Mouse (Mus musculus) kidney, postnatal 0 days (tissue): ENCODE results near the gene Jak3. TPM values are rescaled to one million over a fixed set of nuclear protein-coding genes. Genes with fewer than 3 reads are reported as not detected.

Source experiments
- ATAC-seq: fragments of 200-750 bp; cut with Nextera tagmentation; replicated peaks from 2 replicates; pipeline ENCODE4 v1.8.0; 2017; ENCODE audit warnings: low read depth, moderate number of reproducible peaks, moderate TSS enrichment, moderate library complexity; ENCODE audit not compliant: low FRiP score
- DNase-seq: peaks from one replicate; pipeline ENCODE4 v3.0.0-alpha.2; 2016; ENCODE audit warnings: low spot score
- H3K27ac ChIP-seq: fragments of 300-500 bp; sonication (generic); 2 replicates; pipeline ENCODE4 v1.5.1; 2014; ENCODE audit warnings: mild to moderate bottlenecking
- H3K27me3 ChIP-seq: fragments of 300-500 bp; sonication (generic); 2 replicates; pipeline ENCODE4 v1.6.1; 2014; ENCODE audit warnings: low read length, mixed read lengths; ENCODE audit not compliant: insufficient read depth
- H3K36me3 ChIP-seq: fragments of 300-500 bp; sonication (generic); 2 replicates; pipeline ENCODE4 v1.6.1; 2014; ENCODE audit warnings: low read length, mixed read lengths; ENCODE audit not compliant: insufficient read depth
- H3K4me1 ChIP-seq: fragments of 300-500 bp; sonication (generic); replicated peaks from 2 replicates; pipeline ENCODE4 v1.6.1; 2014; ENCODE audit warnings: antibody characterized with exemption, low read length, mixed read lengths; ENCODE audit not compliant: insufficient read depth
- H3K4me2 ChIP-seq: fragments of 300-500 bp; sonication (generic); 2 replicates; pipeline ENCODE4 v1.6.1; 2014; ENCODE audit warnings: mild to moderate bottlenecking, low read length, moderate library complexity, mixed read lengths
- H3K4me3 ChIP-seq: fragments of 300-500 bp; sonication (generic); replicated peaks from 2 replicates; pipeline ENCODE4 v1.5.1; 2014; ENCODE audit warnings: low read depth, low read length
- H3K9ac ChIP-seq: fragments of 300-500 bp; sonication (generic); 2 replicates; pipeline ENCODE4 v1.6.1; 2014; ENCODE audit warnings: low read depth, low read length
- H3K9me3 ChIP-seq: fragments of 300-500 bp; sonication (generic); replicated peaks from 2 replicates; pipeline ENCODE4 v1.6.1; 2016; ENCODE audit warnings: low read length, inconsistent platforms, mixed read lengths
- CTCF ChIP-seq: IDR thresholded peaks from 2 replicates; pipeline ENCODE4 v1.5.1; 2016; ENCODE audit warnings: antibody characterized with exemption, low read depth, mild to moderate bottlenecking, moderate library complexity
- WGBS: fragments of 180-500 bp; shearing (Covaris S2); extraction: QIAGEN DNeasy Blood & Tissue Kit; methylation state at CpG from one replicate; pipeline ENCODE4 v1.1.7; 2014; 5-methylcytosine and 5-hydroxymethylcytosine counted together
- polyA plus RNA-seq: library from polyadenylated mRNA; unstranded; fragments of >200 nt; fragmentation: Nextera tagmentation; extraction: Ambion mirVana; gene quantifications from 2 replicates; pipeline ENCODE4 v1.2.1, GENCODE M21; 2015

Jak3 gene
- polyA plus RNA-seq, 1 experiment from 2014 or later, result 5.3 TPM

GRCm38 (mm10) chr8:71679550-71680168 lies 3.6 kb downstream of the Jak3 start:
- peak overlapping the region; percentile 14; the same call in 1 of the 2 replicates for H3K4me3 ChIP-seq
- no peak for ATAC-seq
- DNase-seq, result no peak
- H3K9ac ChIP-seq, result no peak overlapping the region
- no peaks in the 10 kb centered on the region for H3K36me3 ChIP-seq
- H3K4me2 ChIP-seq, result peak overlapping the region; percentile 57
- no peak for TF ChIP-seq CTCF
- H3K4me1 ChIP-seq, result peaks cover 12% of the 10 kb centered on the region
- H3K9me3 ChIP-seq, result no peaks in the 10 kb centered on the region
- WGBS, result 8% methylated on average over 45 of the region's 46 CpGs
- H3K27ac ChIP-seq, result no peak overlapping the region
- H3K27me3 ChIP-seq, result peaks cover 55% of the 10 kb centered on the region

DNA sequence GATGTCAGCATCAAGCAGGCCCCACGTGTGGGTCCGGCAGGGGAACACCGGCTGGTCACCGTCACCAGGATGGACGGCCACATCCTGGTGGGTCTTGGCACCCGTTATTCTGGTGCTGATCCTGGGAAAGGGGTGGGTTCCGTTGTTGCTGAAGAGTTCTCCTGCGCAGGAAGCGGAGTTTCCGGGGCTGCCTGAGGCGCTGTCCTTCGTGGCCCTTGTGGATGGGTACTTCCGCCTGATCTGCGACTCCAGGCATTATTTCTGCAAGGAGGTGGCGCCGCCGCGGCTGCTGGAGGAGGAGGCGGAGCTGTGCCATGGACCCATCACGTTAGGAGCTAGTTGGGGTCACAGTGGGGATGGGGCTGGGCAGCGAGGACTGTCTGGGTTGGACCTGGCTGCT lies 4.4 kb downstream of the Jak3 start:
- H3K4me3 ChIP-seq, result no peak overlapping the region
- H3K27ac ChIP-seq, result no peak overlapping the region
- WGBS, result 11% methylated on average over 21 of the region's 21 CpGs
- peaks cover 63% of the 10 kb centered on the region for H3K27me3 ChIP-seq
- DNase-seq (no peak), ATAC-seq (no peak)
- H3K9ac ChIP-seq, result no peak overlapping the region
- H3K4me2 ChIP-seq, result peak overlapping the region; percentile 21
- no peaks in the 10 kb centered on the region for H3K36me3 ChIP-seq
- no peaks in the 10 kb centered on the region for H3K9me3 ChIP-seq
- H3K4me1 ChIP-seq, result peaks cover 12% of the 10 kb centered on the region
- no peak for TF ChIP-seq CTCF

DNA sequence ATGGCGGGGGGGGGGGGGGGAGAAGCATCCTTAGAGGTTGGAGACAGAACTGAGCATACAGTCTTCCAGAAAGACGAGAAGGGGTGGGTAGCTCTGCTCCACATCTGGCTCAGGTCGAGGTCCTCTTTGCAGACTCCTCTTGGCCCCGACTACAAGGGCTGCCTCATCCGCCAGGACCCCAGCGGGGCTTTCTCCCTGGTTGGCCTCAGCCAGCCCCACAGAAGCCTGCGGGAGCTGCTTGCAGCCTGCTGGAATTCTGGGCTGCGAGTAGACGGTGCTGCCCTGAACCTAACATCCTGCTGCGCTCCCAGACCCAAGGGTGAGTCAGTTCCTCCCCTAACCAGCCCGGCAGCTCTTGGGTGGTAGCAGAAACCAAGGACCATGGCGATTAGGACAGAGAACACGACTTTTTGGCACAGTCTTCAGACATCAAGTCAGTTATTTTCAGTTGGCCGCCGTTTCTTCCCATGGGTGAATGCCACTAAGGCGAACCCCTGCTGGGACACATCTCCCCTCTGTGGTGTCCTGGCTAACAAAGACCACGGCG lies 5.3 kb downstream of the Jak3 start:
- H3K9me3 ChIP-seq, result no peaks in the 10 kb centered on the region
- DNase-seq, result no peak
- no peaks in the 10 kb centered on the region for H3K36me3 ChIP-seq
- H3K27me3 ChIP-seq, result peaks cover 73% of the 10 kb centered on the region
- 11% methylated on average over 18 of the region's 18 CpGs for WGBS
- no peak overlapping the region for H3K9ac ChIP-seq
- no peak overlapping the region for H3K4me2 ChIP-seq
- no peak overlapping the region for H3K4me3 ChIP-seq
- ATAC-seq, result no peak
- no peak overlapping the region for H3K27ac ChIP-seq
- peaks cover 19% of the 10 kb centered on the region for H3K4me1 ChIP-seq
- no peak for TF ChIP-seq CTCF

- Histone ChIP-seq H3K4me3 (no peak overlapping the region), H3K4me1 (peaks cover 22% of the 10 kb centered on the region), H3K4me2 (no peak overlapping the region), H3K9ac (no peak overlapping the region), H3K27ac (no peak overlapping the region), H3K36me3 (no peaks in the 10 kb centered on the region), H3K27me3 (peaks cover 87% of the 10 kb centered on the region), H3K9me3 (no peaks in the 10 kb centered on the region)
- no peak for DNase-seq
- ATAC-seq, result no peak
- WGBS, result 75% methylated on average over 12 of the region's 12 CpGs
- TF ChIP-seq CTCF, result no peak
Observed at GRCm38 (mm10) chr8:71682832-71683231, 6.7 kb downstream of the Jak3 start.

DNA sequence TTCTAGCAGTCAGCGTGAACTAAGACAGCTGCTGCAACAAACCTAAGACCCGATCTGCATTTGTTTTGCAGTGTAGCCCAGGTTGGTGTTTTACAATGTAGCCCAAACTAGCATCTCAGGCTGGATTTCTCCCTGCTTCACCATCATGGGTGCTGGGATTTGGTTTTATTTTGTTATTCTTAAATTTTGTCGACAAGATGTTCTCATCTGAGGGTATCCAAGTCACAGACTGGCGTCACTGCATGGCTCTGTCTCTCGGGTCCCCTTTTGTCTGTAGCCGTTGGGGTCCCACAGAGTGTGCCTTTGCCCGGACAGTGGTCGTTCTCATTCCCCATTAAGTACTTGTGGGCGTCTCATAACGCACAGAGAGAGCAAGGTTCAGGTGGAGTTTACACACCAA lies 8.6 kb downstream of the Jak3 start:
- WGBS, result 30% methylated on average over 10 of the region's 10 CpGs
- H3K4me3 ChIP-seq, result no peak overlapping the region
- no peak overlapping the region for H3K4me2 ChIP-seq
- H3K9me3 ChIP-seq, result no peaks in the 10 kb centered on the region
- H3K4me1 ChIP-seq, result peaks cover 18% of the 10 kb centered on the region
- TF ChIP-seq CTCF, result no peak
- DNase-seq, result no peak
- no peak overlapping the region for H3K9ac ChIP-seq
- H3K36me3 ChIP-seq, result no peaks in the 10 kb centered on the region
- no peak for ATAC-seq
- H3K27ac ChIP-seq, result no peak overlapping the region
- H3K27me3 ChIP-seq, result peaks cover 94% of the 10 kb centered on the region

GRCm38 (mm10) chr8:71685573-71685972 lies 9.5 kb downstream of the Jak3 start:
- H3K4me1 ChIP-seq, result peaks cover 12% of the 10 kb centered on the region
- no peak for ATAC-seq
- WGBS, result 13% methylated on average over 29 of the region's 29 CpGs
- no peaks in the 10 kb centered on the region for H3K36me3 ChIP-seq
- H3K9ac ChIP-seq, result no peak overlapping the region
- DNase-seq, result no peak
- no peak overlapping the region for H3K27ac ChIP-seq
- H3K4me3 ChIP-seq, result peak overlapping the region; percentile 18; the same call in 1 of the 2 replicates
- H3K27me3 ChIP-seq, result peaks cover 98% of the 10 kb centered on the region
- H3K4me2 ChIP-seq, result peak overlapping the region; percentile 36
- no peak; the same call in 1 of the 2 replicates for TF ChIP-seq CTCF
- no peaks in the 10 kb centered on the region for H3K9me3 ChIP-seq
